Mouse (Mus musculus) liver, embryonic 14.5 days (tissue): Measurements from ENCODE around the gene Cd96. TPM values are rescaled to one million over a fixed set of nuclear protein-coding genes. Genes with fewer than 3 reads are reported as not detected.
A peak's percentile ranks its signal among the peaks of the same experiment; 100 is the strongest.

Experiments
- ATAC-seq: fragments of 200-750 bp; cut with Nextera tagmentation; 2 replicates; pipeline ENCODE4 v1.8.0; 2017; ENCODE audit warnings: moderate number of reproducible peaks, mild to moderate bottlenecking, moderate library complexity; ENCODE audit not compliant: insufficient read depth
- DNase-seq, 3 experiments: peaks; one replicate each; pipeline ENCODE4 v3.0.0-alpha.2; 2012 to 2013; ENCODE audit warnings: low read depth in 3 of 3, low spot score in 3 of 3
- H3K27ac ChIP-seq: fragments of 300-500 bp; sonication (generic); 2 replicates; pipeline ENCODE4 v1.5.1; 2014; ENCODE audit warnings: moderate library complexity, mild to moderate bottlenecking, control low read depth, inconsistent platforms
- H3K27me3 ChIP-seq: fragments of 300-500 bp; sonication (generic); 2 replicates; pipeline ENCODE4 v1.6.1; 2014; ENCODE audit warnings: mild to moderate bottlenecking, low read length, moderate library complexity; ENCODE audit not compliant: control insufficient read depth, insufficient read depth
- H3K36me3 ChIP-seq: fragments of 300-500 bp; sonication (generic); replicated peaks from 2 replicates; pipeline ENCODE4 v1.6.1; 2014; ENCODE audit warnings: low read depth; ENCODE audit not compliant: control insufficient read depth, insufficient read depth
- H3K4me1 ChIP-seq, 2 experiments: fragments of 200-500 bp in 1 of 2; fragments of 300-500 bp in 1 of 2; sonication (generic) in 1 of 2; replicated peaks; 2 replicates each; pipeline ENCODE4 v1.6.1; 2012 to 2014; ENCODE audit warnings: antibody characterized with exemption in 1 of 2, inconsistent platforms in 1 of 2, low read length in 1 of 2; ENCODE audit not compliant: control insufficient read depth in 2 of 2, insufficient read depth in 2 of 2
- H3K4me2 ChIP-seq: fragments of 300-500 bp; sonication (generic); 2 replicates; pipeline ENCODE4 v1.6.1; 2014; ENCODE audit warnings: low read depth, mild to moderate bottlenecking, control low read depth, moderate library complexity
- H3K4me3 ChIP-seq, 2 experiments: fragments of 200-500 bp in 1 of 2; fragments of 300-500 bp in 1 of 2; sonication (generic) in 1 of 2; 2 replicates each; pipeline ENCODE4 v1.5.1; 2012 to 2014; ENCODE audit warnings: low read depth in 2 of 2, low read length in 2 of 2, mild to moderate bottlenecking in 2 of 2, control low read depth in 1 of 2, inconsistent platforms in 1 of 2, moderate library complexity in 1 of 2; ENCODE audit not compliant: insufficient read depth in 1 of 2
- H3K9ac ChIP-seq: fragments of 300-500 bp; sonication (generic); replicated peaks from 2 replicates; pipeline ENCODE4 v1.6.1; 2014; ENCODE audit warnings: mild to moderate bottlenecking, control low read depth, moderate library complexity
- H3K9me3 ChIP-seq: fragments of 300-500 bp; sonication (generic); 2 replicates; pipeline ENCODE4 v1.6.1; 2016; ENCODE audit warnings: low read length, mixed read lengths; ENCODE audit not compliant: control insufficient read depth
- CTCF ChIP-seq: IDR thresholded peaks from 2 replicates; pipeline ENCODE4 v1.5.1; 2016; ENCODE audit warnings: antibody characterized with exemption, low read depth, control low read depth
- EP300 ChIP-seq: IDR thresholded peaks from 2 replicates; pipeline ENCODE4 v1.6.1; 2016; ENCODE audit warnings: antibody characterized with exemption, low read depth
- WGBS: fragments of 180-500 bp; shearing (Covaris S2); extraction: QIAGEN DNeasy Blood & Tissue Kit; methylation state at CpG from one replicate; pipeline ENCODE4 v1.1.7; 2014; ENCODE audit not compliant: insufficient replicate concordance; 5-methylcytosine and 5-hydroxymethylcytosine counted together
- polyA plus RNA-seq, 2 experiments: library from polyadenylated mRNA; depleted of rRNA in 1 of 2; stranded (reverse) in 1 of 2; unstranded in 1 of 2; fragments of >200 nt; fragmentation: Nextera tagmentation in 1 of 2; extraction: Ambion mirVana in 1 of 2; gene quantifications; 2 replicates each; pipeline versions ENCODE4 v1.2.1 to v1.2.3; 2012 to 2014

Gene Cd96
- polyA plus RNA-seq, 2 experiments = 0.07 TPM; not detected in 1

GRCm38 (mm10) chr16:46033896-46034295, 86.2 kb downstream of the Cd96 start:
- Histone ChIP-seq H3K4me2 (no peak overlapping the region), H3K9me3 (no peaks in the 10 kb centered on the region), H3K4me1 (no peaks in the 10 kb centered on the region), H3K9ac (no peak overlapping the region), H3K27me3 (no peaks in the 10 kb centered on the region), H3K36me3 (no peaks in the 10 kb centered on the region), H3K27ac (no peak overlapping the region), H3K4me3 (no peak overlapping the region)
- no peak for ATAC-seq
- DNase-seq = no peak
- 50% methylated on average over 9 of the region's 9 CpGs for WGBS
- no peak for TF ChIP-seq EP300
- TF ChIP-seq CTCF = no peak

- H3K4me2 ChIP-seq = no peak overlapping the region
- H3K4me1 ChIP-seq = no peaks in the 10 kb centered on the region
- H3K27me3 ChIP-seq = no peaks in the 10 kb centered on the region
- H3K4me3 ChIP-seq = no peak overlapping the region
- ATAC-seq (no peak), DNase-seq (no peak)
- TF ChIP-seq EP300 (no peak), CTCF (no peak)
- 34% methylated on average over 5 of the region's 5 CpGs for WGBS
- no peaks in the 10 kb centered on the region for H3K36me3 ChIP-seq
- H3K9me3 ChIP-seq = no peaks in the 10 kb centered on the region
- no peak overlapping the region for H3K27ac ChIP-seq
- H3K9ac ChIP-seq = no peak overlapping the region
Observed at GRCm38 (mm10) chr16:46022958-46023491, 97.0 kb downstream of the Cd96 start.

DNA sequence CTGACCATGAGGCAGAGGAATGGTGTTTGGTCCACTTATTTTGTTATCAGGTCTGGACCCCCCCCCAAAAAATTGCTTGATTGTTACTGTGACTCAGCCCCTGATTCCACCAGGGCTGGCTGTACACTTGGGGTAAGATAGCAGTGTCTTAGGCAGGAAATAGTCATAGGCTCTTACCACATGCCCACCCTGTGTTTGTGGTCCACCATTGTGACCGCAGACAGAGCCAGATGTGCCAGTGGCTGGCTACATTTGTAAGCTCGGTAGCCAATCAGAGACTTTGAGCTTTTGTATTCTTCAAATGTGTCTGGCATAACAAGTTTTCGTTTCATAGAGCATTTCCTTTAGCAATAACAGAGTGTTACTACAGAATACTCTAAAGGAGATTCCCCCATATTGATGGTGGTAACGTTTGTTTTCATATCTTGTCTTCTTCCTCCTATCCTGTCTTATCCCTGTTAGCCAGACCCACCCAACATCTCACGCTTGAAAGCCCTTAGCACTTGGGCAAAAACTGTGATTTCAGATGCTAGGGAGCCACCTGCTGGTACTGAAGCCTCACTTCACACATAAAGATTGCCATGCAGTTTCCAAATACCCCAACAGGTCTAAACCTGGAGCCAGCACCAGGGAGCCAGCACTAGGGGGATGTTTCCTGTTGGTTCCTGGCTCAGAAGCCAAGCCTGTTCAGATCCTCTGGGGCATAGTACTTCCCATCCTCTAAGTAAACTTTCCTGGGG, 97.7 kb downstream of the Cd96 start:
- Histone ChIP-seq H3K9ac (no peak overlapping the region), H3K4me2 (no peak overlapping the region), H3K36me3 (no peaks in the 10 kb centered on the region), H3K27ac (no peak overlapping the region), H3K4me3 (no peak overlapping the region), H3K27me3 (no peaks in the 10 kb centered on the region), H3K9me3 (no peaks in the 10 kb centered on the region), H3K4me1 (no peaks in the 10 kb centered on the region)
- WGBS = 18% methylated on average over 5 of the region's 5 CpGs
- peak in 2 of 3 experiments; percentile 5 to 20 for DNase-seq
- ATAC-seq = no peak
- TF ChIP-seq EP300 (no peak), CTCF (peak; percentile 65)

DNA sequence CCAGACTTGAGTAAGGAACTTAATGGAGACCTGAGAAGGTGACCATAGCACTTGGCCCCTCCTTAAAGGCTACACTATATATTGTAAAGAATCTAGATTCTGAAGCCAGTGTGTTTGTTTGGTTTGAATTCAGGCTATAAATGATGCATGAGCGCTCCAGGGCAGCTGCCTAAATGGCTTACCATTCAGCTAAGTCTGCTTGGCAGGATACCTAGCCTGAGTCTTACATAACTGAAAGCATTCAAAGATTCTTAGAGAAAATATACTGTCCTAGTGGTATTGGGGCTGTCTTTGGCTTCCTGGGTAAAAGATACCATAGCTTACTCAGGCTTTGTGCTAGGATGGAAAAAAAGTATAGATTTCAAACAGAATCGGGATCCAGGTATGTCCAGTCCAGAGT, 98.7 kb downstream of the Cd96 start:
- DNase-seq (no peak), ATAC-seq (no peak)
- WGBS = 51% methylated on average over 2 of the region's 2 CpGs
- TF ChIP-seq CTCF (no peak), EP300 (no peak)
- H3K4me3 ChIP-seq = no peak overlapping the region
- H3K9me3 ChIP-seq = no peaks in the 10 kb centered on the region
- H3K27me3 ChIP-seq = no peaks in the 10 kb centered on the region
- no peak overlapping the region for H3K4me2 ChIP-seq
- no peak overlapping the region for H3K27ac ChIP-seq
- H3K36me3 ChIP-seq = no peaks in the 10 kb centered on the region
- H3K4me1 ChIP-seq = no peaks in the 10 kb centered on the region
- no peak overlapping the region for H3K9ac ChIP-seq

- Histone ChIP-seq H3K4me3 (no peak overlapping the region), H3K4me1 (no peaks in the 10 kb centered on the region), H3K9me3 (no peaks in the 10 kb centered on the region), H3K9ac (no peak overlapping the region), H3K36me3 (no peaks in the 10 kb centered on the region), H3K27ac (no peak overlapping the region), H3K4me2 (no peak overlapping the region), H3K27me3 (no peaks in the 10 kb centered on the region)
- 63% methylated on average over 2 of the region's 2 CpGs for WGBS
- TF ChIP-seq EP300 (no peak), CTCF (no peak)
- DNase-seq (no peak), ATAC-seq (no peak)
Observed at GRCm38 (mm10) chr16:46020396-46020795, 99.7 kb downstream of the Cd96 start.
